Mouse (Mus musculus) bone marrow macrophage, adult 2 months (primary cell): Measurements from ENCODE around the gene Cd164l2.

ENCODE experiments used
- CTCF ChIP-seq: IDR thresholded peaks from 2 replicates; pipeline ENCODE4 v1.5.1; 2012; ENCODE audit warnings: low read depth, mild to moderate bottlenecking, low read length, moderate library complexity
- POLR2A ChIP-seq: IDR thresholded peaks from 2 replicates; pipeline ENCODE4 v1.6.1; 2012; ENCODE audit warnings: mild to moderate bottlenecking, low read depth, low read length, borderline replicate concordance

- TF ChIP-seq CTCF (no peak), POLR2A (no peak)
Observed at GRCm38 (mm10) chr4:133199743-133200142, 12.2 kb upstream of the Cd164l2 start.
